Mouse (Mus musculus) CH12.LX (cell line): ENCODE measurements around the gene Adgrg5. TPM values are rescaled to one million over a fixed set of nuclear protein-coding genes. Genes with fewer than 3 reads are reported as not detected.

Experiments
- DNase-seq: peaks from one replicate; pipeline ENCODE4 v3.0.0-alpha.2; 2013; ENCODE audit errors: extremely low read depth
- H3K27ac ChIP-seq: 2 replicates; pipeline ENCODE4 v1.5.1; 2012; ENCODE audit warnings: low read depth, mild to moderate bottlenecking, control low read depth, moderate library complexity; ENCODE audit not compliant: insufficient read depth
- H3K27me3 ChIP-seq: replicated peaks from 2 replicates; pipeline ENCODE3; 2012; ENCODE audit warnings: inconsistent platforms
- H3K36me3 ChIP-seq, 2 experiments: replicated peaks in 1 of 2; 2 replicates each; pipeline versions ENCODE3 to v1.6.1; 2012; ENCODE audit warnings: inconsistent platforms in 1 of 2, low read length in 1 of 2, mild to moderate bottlenecking in 1 of 2, mixed read lengths in 1 of 2, moderate library complexity in 1 of 2; ENCODE audit not compliant: control insufficient read depth in 1 of 2, insufficient read depth in 1 of 2
- H3K4me1 ChIP-seq, 2 experiments: 2 replicates each; pipeline ENCODE4 v1.6.1; 2012; ENCODE audit warnings: inconsistent platforms in 1 of 2, moderate library complexity in 1 of 2; ENCODE audit not compliant: insufficient read depth in 2 of 2, control insufficient read depth in 1 of 2
- H3K4me2 ChIP-seq: 2 replicates; pipeline ENCODE4 v1.6.1; 2012; ENCODE audit warnings: low read depth, mild to moderate bottlenecking, control low read depth; ENCODE audit not compliant: poor library complexity, insufficient read depth, severe bottlenecking
- H3K4me3 ChIP-seq, 3 experiments: fragments of 150-350 bp in 1 of 3; sonication (generic) in 1 of 3; replicated peaks in 1 of 3; 2 replicates each; pipeline versions ENCODE3 to v1.5.1; 2011 to 2012; ENCODE audit warnings: low read depth in 2 of 3, low read length in 2 of 3, mild to moderate bottlenecking in 2 of 3, moderate library complexity in 2 of 3, control low read depth in 1 of 3, improper control_type of control experiment in 1 of 3, inconsistent platforms in 1 of 3, mixed read lengths in 1 of 3; ENCODE audit not compliant: poor library complexity in 1 of 3
- H3K79me2 ChIP-seq: replicated peaks from 2 replicates; pipeline ENCODE4 v1.6.1; 2012; ENCODE audit warnings: mild to moderate bottlenecking, moderate library complexity; ENCODE audit not compliant: control insufficient read depth, poor library complexity, insufficient read depth, severe bottlenecking; ENCODE audit errors: extremely low read depth
- H3K9ac ChIP-seq: 2 replicates; pipeline ENCODE4 v1.6.1; 2012; ENCODE audit warnings: low read depth, mild to moderate bottlenecking, control low read depth, moderate library complexity; ENCODE audit not compliant: insufficient read depth
- H3K9me3 ChIP-seq: replicated peaks from 2 replicates; pipeline ENCODE3; 2012; ENCODE audit warnings: low read length, inconsistent platforms, mixed read lengths
- BHLHE40 ChIP-seq: IDR thresholded peaks from 2 replicates; pipeline ENCODE4 v1.6.1; 2011; ENCODE audit warnings: mild to moderate bottlenecking, low read depth, low read length, improper control_type of control experiment
- CHD1 ChIP-seq: IDR thresholded peaks from 2 replicates; pipeline ENCODE4 v1.6.1; 2012; ENCODE audit warnings: low read depth, low read length, improper control_type of control experiment, inconsistent platforms
- CHD2 ChIP-seq: IDR thresholded peaks from 2 replicates; pipeline ENCODE4 v1.6.1; 2011; ENCODE audit warnings: low read length, improper control_type of control experiment
- CTCF ChIP-seq, 2 experiments: IDR thresholded peaks in 1 of 2; conservative IDR thresholded peaks in 1 of 2; 2 replicates each; pipeline ENCODE4 v1.5.1; 2011 to 2012; ENCODE audit warnings: low read depth in 2 of 2, low read length in 2 of 2, improper control_type of control experiment in 1 of 2, inconsistent platforms in 1 of 2, mild to moderate bottlenecking in 1 of 2, moderate library complexity in 1 of 2
- EP300 ChIP-seq: IDR thresholded peaks from 2 replicates; pipeline ENCODE4 v1.6.1; 2011; ENCODE audit warnings: low read length, improper control_type of control experiment
- ETS1 ChIP-seq: conservative IDR thresholded peaks from 2 replicates; pipeline ENCODE4 v1.6.1; 2012; ENCODE audit warnings: low read depth, mild to moderate bottlenecking, inconsistent platforms, low read length, improper control_type of control experiment, moderate library complexity
- HCFC1 ChIP-seq: IDR thresholded peaks from 2 replicates; pipeline ENCODE4 v1.6.1; 2012; ENCODE audit warnings: low read depth, mild to moderate bottlenecking, inconsistent platforms, low read length, improper control_type of control experiment
- IRF4 ChIP-seq: IDR thresholded peaks from 2 replicates; pipeline ENCODE4 v1.6.1; 2014; ENCODE audit warnings: low read depth, mild to moderate bottlenecking, inconsistent platforms, low read length, improper control_type of control experiment
- JUN ChIP-seq: IDR thresholded peaks from 2 replicates; pipeline ENCODE4 v1.6.1; 2011; ENCODE audit warnings: low read depth, mild to moderate bottlenecking, low read length, improper control_type of control experiment, moderate library complexity; ENCODE audit not compliant: insufficient read depth
- JUND ChIP-seq: conservative IDR thresholded peaks from 2 replicates; pipeline ENCODE4 v1.6.1; 2011; ENCODE audit warnings: low read depth, low read length, improper control_type of control experiment
- KAT2A ChIP-seq: IDR thresholded peaks from 2 replicates; pipeline ENCODE4 v1.6.1; 2012; ENCODE audit warnings: low read length, improper control_type of control experiment, inconsistent platforms; ENCODE audit not compliant: insufficient replicate concordance
- MAFK ChIP-seq: IDR thresholded peaks from 2 replicates; pipeline ENCODE4 v1.6.1; 2011; ENCODE audit warnings: low read length, improper control_type of control experiment; ENCODE audit not compliant: insufficient replicate concordance
- MAX ChIP-seq: IDR thresholded peaks from 2 replicates; pipeline ENCODE4 v1.6.1; 2011; ENCODE audit warnings: low read length, improper control_type of control experiment
- MAZ ChIP-seq: IDR thresholded peaks from 2 replicates; pipeline ENCODE4 v1.6.1; 2012; ENCODE audit warnings: low read depth, mild to moderate bottlenecking, inconsistent platforms, low read length, improper control_type of control experiment, moderate library complexity
- MYC ChIP-seq: IDR thresholded peaks from 2 replicates; pipeline ENCODE4 v1.6.1; 2011; ENCODE audit warnings: low read depth, mild to moderate bottlenecking, improper control_type of control experiment, low read length
- NELFE ChIP-seq: IDR thresholded peaks from 2 replicates; pipeline ENCODE4 v1.6.1; 2011; ENCODE audit warnings: low read depth, low read length, improper control_type of control experiment
- NRF1 ChIP-seq: IDR thresholded peaks from 2 replicates; pipeline ENCODE4 v1.6.1; 2014; ENCODE audit warnings: low read depth, mild to moderate bottlenecking, inconsistent platforms, low read length, improper control_type of control experiment, moderate library complexity
- POLR2A ChIP-seq: IDR thresholded peaks from 2 replicates; pipeline ENCODE4 v1.6.1; 2011; ENCODE audit warnings: low read depth, mild to moderate bottlenecking, improper control_type of control experiment, low read length
- RAD21 ChIP-seq: IDR thresholded peaks from 2 replicates; pipeline ENCODE4 v1.6.1; 2011; ENCODE audit warnings: low read depth, mild to moderate bottlenecking, low read length, improper control_type of control experiment, moderate library complexity
- RCOR1 ChIP-seq: conservative IDR thresholded peaks from 2 replicates; pipeline ENCODE4 v1.6.1; 2012; ENCODE audit warnings: low read depth, mild to moderate bottlenecking, inconsistent platforms, low read length, improper control_type of control experiment
- SMC3 ChIP-seq: IDR thresholded peaks from 2 replicates; pipeline ENCODE4 v1.6.1; 2011; ENCODE audit warnings: low read depth, low read length, improper control_type of control experiment
- UBTF ChIP-seq: IDR thresholded peaks from 2 replicates; pipeline ENCODE4 v1.6.1; 2012; ENCODE audit warnings: low read depth, mild to moderate bottlenecking, inconsistent platforms, low read length, improper control_type of control experiment, moderate library complexity
- USF1 ChIP-seq: IDR thresholded peaks from 2 replicates; pipeline ENCODE4 v1.6.1; 2014; ENCODE audit warnings: low read depth, mild to moderate bottlenecking, inconsistent platforms, low read length, improper control_type of control experiment
- ZC3H11A ChIP-seq: IDR thresholded peaks from 2 replicates; pipeline ENCODE4 v1.6.1; 2012; ENCODE audit warnings: low read depth, mild to moderate bottlenecking, inconsistent platforms, low read length, improper control_type of control experiment
- ZMIZ1 ChIP-seq: IDR thresholded peaks from 2 replicates; pipeline ENCODE4 v1.6.1; 2012; ENCODE audit warnings: low read depth, mild to moderate bottlenecking, inconsistent platforms, low read length, improper control_type of control experiment
- ZNF384 ChIP-seq: IDR thresholded peaks from 2 replicates; pipeline ENCODE4 v1.6.1; 2012; ENCODE audit warnings: low read depth, low read length, improper control_type of control experiment, inconsistent platforms
- dilution Hi-C: fragments of 300-500 bp; cut with MboI; formaldehyde crosslinking; loops from 2 replicates; pipeline ENCODE4 v1.14.3; 2020; ENCODE audit warnings: low sequenced_read_pairs; ENCODE audit not compliant: extremely low pct_unique_long_range_greater_than_20kb, extremely low pct_ligation_motif_present
- in situ Hi-C: fragments of 300-500 bp; cut with MboI; formaldehyde crosslinking; loops from 3 replicates; pipeline ENCODE4 v1.14.3; 2019; ENCODE audit warnings: low sequenced_read_pairs, low pct_ligation_motif_present, low pct_unique_long_range_greater_than_20kb, mixed read lengths
- polyA plus RNA-seq: library from polyadenylated mRNA; unstranded; fragments of >175 nt; gene quantifications from 2 replicates; pipeline ENCODE4 v1.2.1, GENCODE M21; 2012; ENCODE audit warnings: low read depth; ENCODE audit not compliant: insufficient read length
- total RNA-seq, 2 experiments: library from RNA; depleted of rRNA; stranded (reverse); fragments of 300-350 nt in 1 of 2; fragments of >200 nt in 1 of 2; gene quantifications; 2 replicates each; pipeline ENCODE4 v1.2.3; 2012 to 2014

Gene Adgrg5
- total and polyA plus RNA-seq, 3 experiments = 0.81 to 10.0 (median 6.9) TPM

DNA sequence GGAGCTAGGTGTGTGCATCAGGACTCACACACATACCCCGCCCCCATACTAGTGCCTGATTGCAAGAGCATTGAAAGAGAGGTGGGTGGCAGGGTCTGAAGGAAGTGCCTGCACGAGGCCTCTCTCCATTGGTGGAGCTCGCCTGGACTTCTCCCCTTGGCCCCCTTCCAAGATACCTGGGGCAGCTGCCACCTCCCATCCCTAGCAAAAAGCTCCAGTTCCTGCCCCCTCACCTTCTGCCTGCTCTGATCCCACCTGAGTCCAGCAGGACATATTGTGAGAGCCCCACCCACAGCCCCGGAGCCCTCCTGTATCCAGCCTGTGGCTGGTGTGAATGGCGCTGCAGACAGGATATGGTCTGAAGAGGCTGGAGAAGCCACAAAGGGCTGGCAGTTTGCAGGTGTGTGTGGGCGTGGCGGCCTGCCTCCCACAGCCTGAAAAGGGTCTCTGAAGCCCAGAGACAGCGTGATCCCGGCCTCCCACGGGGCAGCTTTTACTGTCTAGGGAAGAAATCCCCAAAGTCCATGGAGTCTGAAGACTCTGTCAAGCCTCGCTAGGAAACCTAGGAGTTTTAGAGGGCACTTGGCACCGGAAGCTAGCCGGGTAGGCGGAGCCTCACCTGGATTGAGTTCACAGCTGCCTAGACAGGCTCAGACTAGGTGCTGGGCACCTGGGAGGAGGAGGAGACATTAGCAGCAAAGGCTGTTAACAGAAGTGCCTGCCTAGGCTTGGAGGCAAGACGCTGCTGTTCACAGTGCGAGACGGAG lies 53.3 kb downstream of the Adgrg5 start:
- no peak for DNase-seq
- H3K4me1 ChIP-seq = peaks cover 5 to 70% of the 10 kb centered on the region in 2 experiments
- in situ Hi-C loops (no loop called here), dilution Hi-C loops (no loop called here)
- peaks cover 34% of the 10 kb centered on the region for H3K27me3 ChIP-seq
- no peak overlapping the region for H3K4me3 ChIP-seq
- no peak overlapping the region for H3K4me2 ChIP-seq
- H3K9me3 ChIP-seq = no peaks in the 10 kb centered on the region
- TF ChIP-seq SMC3 = no peak
- no peak for TF ChIP-seq IRF4
- no peak for TF ChIP-seq ZMIZ1
- TF ChIP-seq RAD21 = no peak
- no peak for TF ChIP-seq MYC
- TF ChIP-seq EP300 = no peak
- no peak for TF ChIP-seq USF1
- no peak for TF ChIP-seq MAZ
- no peak for TF ChIP-seq NELFE
- TF ChIP-seq CHD2 = no peak
- TF ChIP-seq MAFK = no peak
- TF ChIP-seq ETS1 = no peak
- no peak for TF ChIP-seq UBTF
- H3K36me3 ChIP-seq = no peaks in the 10 kb centered on the region
- no peaks in the 10 kb centered on the region for H3K79me2 ChIP-seq
- H3K9ac ChIP-seq = no peak overlapping the region
- no peak overlapping the region for H3K27ac ChIP-seq

- no peaks in the 10 kb centered on the region for H3K36me3 ChIP-seq
- peaks cover 5 to 79% of the 10 kb centered on the region in 2 experiments for H3K4me1 ChIP-seq
- H3K27me3 ChIP-seq = peaks cover 27% of the 10 kb centered on the region
- no peak overlapping the region for H3K9ac ChIP-seq
- dilution Hi-C loops = no loop called here
- no peaks in the 10 kb centered on the region for H3K79me2 ChIP-seq
- no peak overlapping the region for H3K27ac ChIP-seq
- no peak for DNase-seq
- H3K4me3 ChIP-seq = no peak overlapping the region
- TF ChIP-seq KAT2A = no peak
- no peak for TF ChIP-seq JUND
- TF ChIP-seq BHLHE40 = no peak
- no peak for TF ChIP-seq ETS1
- TF ChIP-seq ZMIZ1 = no peak
- no peak for TF ChIP-seq POLR2A
- TF ChIP-seq RCOR1 = no peak
- TF ChIP-seq JUN = no peak
- TF ChIP-seq CHD1 = no peak
- TF ChIP-seq MAX = no peak
- no peak for TF ChIP-seq ZNF384
- TF ChIP-seq NRF1 = no peak
- no peak for TF ChIP-seq IRF4
- TF ChIP-seq ZC3H11A = no peak
- no peak for TF ChIP-seq HCFC1
- TF ChIP-seq MYC = no peak
- TF ChIP-seq CTCF (conservative IDR thresholded peaks at IDR 0.05 in 1 of 2, IDR thresholded peaks at IDR 0.05 in 1 of 2; ENCODE audit: low read depth in 2 of 2, low read length in 2 of 2) = no peak
- TF ChIP-seq CHD2 = no peak
- TF ChIP-seq, all 38 proteins: peak for 0
- H3K9me3 ChIP-seq = no peaks in the 10 kb centered on the region
- in situ Hi-C loops = no loop called here
- no peak overlapping the region for H3K4me2 ChIP-seq
Observed at GRCm38 (mm10) chr8:94978131-94978530, 54.6 kb downstream of the Adgrg5 start.
